Mouse (Mus musculus): ENCODE data around the gene Efcab9.

The Efcab9 gene

GRCm38 (mm10) chr11:32531871-32532764 lies at the start of gene Efcab9:
Gene Efcab9, minus strand, starts transcription at chr11:32532081.
- no peak for DNase-seq (ENCODE audit: low read depth, low spot score)

GRCm38 (mm10) chr11:32581031-32581430 lies 49.1 kb upstream of the Efcab9 start:
- no peak for DNase-seq (ENCODE audit: low read depth, low spot score)

- no peak for DNase-seq (ENCODE audit: low read depth, low spot score)
These were observed 48.5 kb upstream of the Efcab9 start for GRCm38 (mm10) chr11:32580305-32580947.

GRCm38 (mm10) chr11:32576760-32577050 lies 44.8 kb upstream of the Efcab9 start:
- DNase-seq (ENCODE audit: low read depth, low spot score), result no peak

- no peak for DNase-seq (ENCODE audit: low read depth, low spot score)
These were observed 44.3 kb upstream of the Efcab9 start for GRCm38 (mm10) chr11:32575964-32576759.

- no peak for DNase-seq (ENCODE audit: low read depth, low spot score)
These were observed 41.8 kb upstream of the Efcab9 start for GRCm38 (mm10) chr11:32573669-32574068.

DNA sequence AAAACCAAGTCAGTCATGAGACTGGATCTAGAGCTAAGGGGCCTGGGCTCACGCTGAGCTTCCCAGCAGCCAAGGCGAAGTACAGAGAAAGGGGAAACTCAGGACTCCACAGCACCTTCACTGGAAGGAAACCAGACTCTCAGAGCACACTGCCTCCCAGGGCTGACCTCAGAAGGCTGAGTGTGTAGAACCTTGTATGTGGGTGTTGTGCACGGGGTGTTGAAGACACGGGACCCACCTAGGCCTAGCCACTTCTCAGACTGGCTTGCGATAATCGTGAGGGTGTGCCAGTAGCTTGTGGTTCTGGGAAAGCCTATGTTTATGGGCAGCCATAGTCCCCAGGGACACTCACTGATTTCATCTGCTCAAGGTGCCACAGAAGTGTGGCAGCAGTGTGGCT lies 39.2 kb upstream of the Efcab9 start:
- no peak for DNase-seq (ENCODE audit: low read depth, low spot score)

DNA sequence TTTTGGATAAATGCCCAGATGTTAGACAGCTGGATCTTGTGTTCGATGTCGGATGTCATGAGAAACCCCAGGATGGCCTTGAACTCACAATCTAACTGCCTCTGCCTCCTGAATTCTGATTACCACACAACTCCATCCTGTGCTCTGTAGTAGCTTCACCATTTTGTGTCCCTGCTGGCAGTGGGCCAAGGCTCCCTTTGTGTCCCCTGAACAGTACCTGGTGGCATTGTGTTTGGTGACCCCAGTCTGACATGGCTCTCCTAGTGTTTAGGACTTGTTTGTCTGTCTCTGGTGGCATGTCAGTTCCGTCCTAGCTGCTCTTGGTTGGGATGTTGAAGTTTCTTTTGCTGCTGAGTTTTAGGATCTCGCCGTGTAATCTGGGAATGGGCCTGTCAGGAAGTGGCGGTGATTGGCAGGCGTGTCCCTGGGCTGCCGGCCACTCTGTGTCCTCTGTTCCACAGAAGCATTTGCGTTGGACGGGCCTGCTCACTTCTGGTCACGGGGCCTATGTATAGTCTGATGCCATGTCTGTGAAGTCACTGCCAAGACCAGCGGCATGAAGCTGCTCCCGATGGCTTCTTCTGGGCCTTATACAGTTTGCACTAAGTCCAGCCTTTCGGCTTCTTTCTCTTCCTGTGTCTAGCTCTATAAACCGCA lies 36.9 kb upstream of the Efcab9 start:
- DNase-seq (ENCODE audit: low read depth, low spot score), result no peak

DNA sequence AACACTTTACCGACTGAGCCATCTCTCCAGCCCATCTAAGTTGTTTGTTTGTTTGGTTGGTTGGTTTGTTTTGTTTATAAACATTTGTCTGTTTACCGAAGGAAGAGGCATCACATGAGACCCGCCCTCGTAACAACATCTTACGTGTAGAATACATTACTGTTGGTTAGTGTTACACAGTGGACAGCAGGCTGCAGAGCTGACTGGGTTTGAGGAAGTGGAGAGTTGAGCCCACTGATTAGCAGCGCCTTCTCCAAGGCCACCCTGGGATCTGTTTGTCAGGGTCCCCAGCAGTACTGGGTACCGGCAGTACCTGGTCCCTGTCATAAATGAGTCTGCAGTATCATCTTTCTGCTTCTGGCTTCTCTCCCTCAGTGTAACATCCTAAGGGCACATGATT lies 36.2 kb upstream of the Efcab9 start:
- no peak for DNase-seq (ENCODE audit: low read depth, low spot score)

DNA sequence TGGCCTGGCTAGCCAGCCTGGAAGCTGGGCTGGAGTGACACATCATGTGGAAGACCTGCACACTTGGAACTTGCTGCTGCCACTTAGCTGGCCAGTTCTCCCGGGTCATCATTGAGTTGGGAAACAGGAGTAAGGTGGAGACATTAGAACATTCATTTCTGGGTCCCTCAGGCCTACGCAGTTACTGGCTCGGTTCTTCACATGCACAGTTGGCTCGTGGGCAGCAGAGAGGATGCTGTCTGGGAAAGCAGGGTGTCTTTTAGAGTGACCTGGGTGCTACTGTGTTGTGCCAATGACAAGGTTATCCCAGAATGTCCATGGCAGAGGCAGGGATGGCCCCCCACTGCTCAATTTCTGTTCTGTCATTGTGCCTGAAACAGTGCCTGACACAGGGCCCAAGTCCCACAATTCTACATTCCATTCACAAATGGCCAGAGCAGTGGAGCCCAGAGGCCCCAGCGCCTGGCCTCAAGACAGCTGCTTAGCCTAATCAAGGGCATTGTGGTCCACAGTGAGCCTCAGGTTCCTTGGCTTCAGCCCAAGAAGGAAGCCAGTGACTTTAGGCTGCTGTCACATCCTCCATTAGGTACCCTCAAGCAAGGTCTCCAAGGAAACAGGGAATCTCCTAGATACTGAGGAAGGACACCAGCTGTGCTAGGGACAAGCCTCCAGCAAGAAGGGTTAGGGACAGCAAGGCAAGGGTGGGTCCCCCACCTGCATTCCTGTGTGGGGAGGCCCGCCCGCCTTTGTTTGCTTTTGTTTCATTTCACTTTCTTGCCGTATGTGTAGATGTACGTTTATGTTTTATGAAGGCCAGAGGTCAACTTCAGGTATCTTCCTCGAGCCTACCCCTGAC lies 35.3 kb upstream of the Efcab9 start:
- no peak for DNase-seq (ENCODE audit: low read depth, low spot score)

GRCm38 (mm10) chr11:32566184-32566583 lies 34.3 kb upstream of the Efcab9 start:
- no peak for DNase-seq (ENCODE audit: low read depth, low spot score)

- no peak for DNase-seq (ENCODE audit: low read depth, low spot score)
These were observed 33.2 kb upstream of the Efcab9 start for GRCm38 (mm10) chr11:32565088-32565487.

DNA sequence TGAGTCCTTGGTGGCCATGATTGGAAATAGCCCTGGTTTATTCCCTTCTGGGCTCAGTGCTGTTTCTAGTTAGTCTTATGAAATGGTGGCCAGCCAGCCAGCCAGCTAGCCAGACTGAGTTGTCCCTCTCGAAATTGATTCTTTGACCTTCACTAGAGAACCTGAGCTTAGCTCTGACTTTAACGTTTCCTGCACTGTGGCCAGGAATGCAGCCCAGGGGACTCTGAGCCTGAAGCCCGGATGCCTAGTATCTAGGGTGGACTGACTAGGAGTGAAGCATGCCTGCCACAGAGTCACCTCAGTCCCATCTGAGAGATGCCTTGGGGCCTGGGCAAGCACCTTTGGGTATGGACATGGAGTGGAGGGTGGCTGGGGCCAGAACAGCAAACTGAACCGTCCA lies 32.7 kb upstream of the Efcab9 start:
- DNase-seq (ENCODE audit: low read depth, low spot score), result no peak

GRCm38 (mm10) chr11:32563660-32564059 lies 31.8 kb upstream of the Efcab9 start:
- no peak for DNase-seq (ENCODE audit: low read depth, low spot score)

DNA sequence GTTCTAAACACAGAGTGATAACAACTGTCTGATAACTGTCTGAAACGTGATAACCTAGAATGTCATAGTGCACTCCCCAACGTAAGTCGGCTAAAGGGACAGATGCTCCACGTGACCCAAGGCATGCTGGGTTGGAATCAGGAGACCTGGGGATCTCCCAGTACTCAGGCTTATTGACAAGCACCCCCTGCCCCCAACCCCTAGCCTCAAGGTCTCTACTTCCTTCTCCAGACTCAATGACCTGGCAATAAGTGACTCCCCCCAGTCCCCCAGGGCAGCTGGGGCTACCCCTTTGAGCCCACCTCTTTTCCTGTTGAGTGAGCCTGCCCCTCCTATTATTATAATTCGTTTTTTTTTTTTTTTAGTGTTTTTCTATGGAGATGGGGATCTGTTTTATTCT lies 30.8 kb upstream of the Efcab9 start:
- no peak for DNase-seq (ENCODE audit: low read depth, low spot score)

DNA sequence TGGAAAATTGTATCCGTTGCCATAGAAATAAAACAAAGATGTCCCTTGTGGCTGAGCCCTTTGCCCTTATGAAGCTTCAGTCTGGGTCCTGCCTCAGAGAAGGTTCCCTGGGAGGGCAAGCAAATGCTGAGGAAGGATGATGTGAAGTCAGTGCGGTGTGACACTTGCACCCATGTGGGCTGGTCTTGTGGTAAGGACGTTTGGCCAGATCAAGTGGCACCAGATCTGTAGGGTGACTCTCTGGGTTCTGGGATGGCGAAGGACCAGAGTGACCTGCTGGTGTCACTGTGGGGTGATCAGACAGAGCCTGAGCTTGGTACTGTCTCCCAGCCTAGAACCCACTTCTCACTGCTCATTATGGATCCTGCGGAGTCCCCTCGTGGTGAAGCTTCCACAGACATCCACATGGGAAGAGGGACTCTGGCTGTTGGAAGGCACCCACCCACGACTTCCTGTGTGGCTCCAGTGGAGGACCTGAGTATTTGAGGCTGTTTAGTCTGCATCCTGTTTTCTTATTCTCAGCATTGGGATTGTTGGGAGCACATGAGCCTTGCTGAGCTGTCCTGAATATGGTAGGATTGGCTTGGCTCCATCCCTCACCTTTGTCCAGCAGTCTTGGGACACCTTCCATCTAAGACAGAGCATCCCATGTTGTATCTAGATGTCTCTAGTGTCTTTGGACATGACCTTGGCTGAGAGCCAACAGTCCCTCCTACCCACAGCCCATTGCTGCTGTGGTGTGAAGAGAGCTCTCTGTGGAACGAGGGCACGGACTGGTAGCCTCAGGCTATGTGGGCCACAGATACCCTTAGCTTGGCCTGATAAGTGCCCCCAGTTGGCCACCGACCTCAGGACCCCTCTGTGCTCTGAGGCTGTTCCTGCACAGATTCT lies 29.8 kb upstream of the Efcab9 start:
- DNase-seq (ENCODE audit: low read depth, low spot score), result no peak

GRCm38 (mm10) chr11:32560015-32560770 lies 28.3 kb upstream of the Efcab9 start:
- no peak for DNase-seq (ENCODE audit: low read depth, low spot score)

DNA sequence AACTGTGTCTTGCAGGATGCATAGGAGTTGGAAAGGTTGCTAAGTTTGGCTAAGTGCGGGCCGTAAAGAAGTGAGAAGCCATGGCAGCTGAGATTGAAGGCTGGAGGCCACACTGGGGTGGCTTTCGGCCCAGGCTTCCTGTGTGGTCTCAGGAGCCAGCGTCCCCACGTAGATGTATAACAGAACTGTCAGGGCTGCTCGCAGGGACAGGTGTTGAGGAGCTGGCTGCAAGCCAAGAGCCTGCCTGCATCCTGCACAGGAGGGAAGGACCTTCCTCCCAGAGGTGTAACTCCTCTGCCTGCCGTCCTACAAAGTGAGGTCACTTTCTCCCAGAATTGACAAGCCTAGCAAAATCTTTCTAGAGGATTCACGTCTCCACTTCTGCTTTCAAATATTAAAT lies 26.8 kb upstream of the Efcab9 start:
- no peak for DNase-seq (ENCODE audit: low read depth, low spot score)

DNA sequence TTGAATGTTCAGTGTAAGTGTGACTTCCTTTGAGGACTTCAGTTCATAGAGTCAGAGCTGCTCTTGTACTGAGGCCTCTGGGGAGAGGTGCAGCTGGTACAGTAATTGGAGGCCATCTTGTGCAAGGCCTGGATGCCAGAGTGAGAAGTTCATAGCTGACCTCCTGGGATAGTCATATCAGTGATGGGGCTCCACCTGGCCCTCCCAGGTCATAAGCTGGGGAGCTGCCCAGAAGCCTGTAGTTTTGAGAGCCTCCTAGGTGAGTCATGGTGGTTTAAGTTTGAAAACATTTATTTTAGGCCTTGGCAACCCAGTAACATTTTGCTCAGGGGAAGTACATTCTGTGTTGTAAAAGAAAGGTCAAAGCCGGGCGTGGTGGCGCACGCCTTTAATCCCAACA lies 26.1 kb upstream of the Efcab9 start:
- DNase-seq (ENCODE audit: low read depth, low spot score), result no peak
